Mouse (Mus musculus) right cerebral cortex, postnatal 36 days (tissue): ENCODE results near the gene Trim28.

Source experiments
- DNase-seq, 2 experiments: peaks; one replicate each; pipeline ENCODE4 v3.0.0; 2022; ENCODE audit warnings: low spot score in 2 of 2, mixed read lengths in 1 of 2

Trim28 gene

GRCm38 (mm10) chr7:13033451-13034147 lies 34.7 kb downstream of the Trim28 start:
- no peak for DNase-seq

- peak; percentile 97 to 98 for DNase-seq
These were observed 35.4 kb downstream of the Trim28 start, which contains the start of gene Chmp2a for GRCm38 (mm10) chr7:13034148-13034977. TSS of gene Chmp2a (minus strand) at chr7:13034807.

GRCm38 (mm10) chr7:13035211-13035855 lies 36.4 kb downstream of the Trim28 start:
- DNase-seq = no peak

GRCm38 (mm10) chr7:13036806-13037205 lies 37.9 kb downstream of the Trim28 start:
- no peak for DNase-seq

- peak in 1 of 2 experiments; percentile 38 for DNase-seq
These were observed 38.5 kb downstream of the Trim28 start for GRCm38 (mm10) chr7:13037366-13037765.

GRCm38 (mm10) chr7:13037901-13038555 lies 39.1 kb downstream of the Trim28 start, which contains the start of gene Ube2m:
TSS of gene Ube2m (minus strand) at chr7:13038275.
- DNase-seq = peak; percentile 98

- DNase-seq = no peak
These were observed 39.8 kb downstream of the Trim28 start for GRCm38 (mm10) chr7:13038621-13039169.

- no peak for DNase-seq
These were observed 40.3 kb downstream of the Trim28 start for GRCm38 (mm10) chr7:13039181-13039580.

- no peak for DNase-seq
These were observed 42.3 kb downstream of the Trim28 start for GRCm38 (mm10) chr7:13041256-13041655.

GRCm38 (mm10) chr7:13042511-13042910 lies 43.6 kb downstream of the Trim28 start:
- DNase-seq = no peak

- DNase-seq = no peak
These were observed 44.2 kb downstream of the Trim28 start for GRCm38 (mm10) chr7:13043120-13043444.

GRCm38 (mm10) chr7:13043445-13044253 lies 44.7 kb downstream of the Trim28 start:
- DNase-seq = no peak

GRCm38 (mm10) chr7:13044254-13044625 lies 45.3 kb downstream of the Trim28 start:
- no peak for DNase-seq

GRCm38 (mm10) chr7:13046084-13046483 lies 47.2 kb downstream of the Trim28 start:
- DNase-seq = no peak

GRCm38 (mm10) chr7:13053001-13053400 lies 54.1 kb downstream of the Trim28 start:
- no peak for DNase-seq

GRCm38 (mm10) chr7:13053501-13053900 lies 54.6 kb downstream of the Trim28 start:
- DNase-seq = no peak

- DNase-seq = no peak
These were observed 55.0 kb downstream of the Trim28 start for GRCm38 (mm10) chr7:13053961-13054286.

GRCm38 (mm10) chr7:13054287-13055010 lies 55.5 kb downstream of the Trim28 start, which contains the start of gene Mzf1:
TSS of gene Mzf1 (minus strand) at chr7:13054764.
- peak; percentile 95 to 98 for DNase-seq

GRCm38 (mm10) chr7:13056913-13057700 lies 58.2 kb downstream of the Trim28 start:
- no peak for DNase-seq
